Mouse (Mus musculus): Measurements from ENCODE around the gene Pltp.

Pltp gene

GRCm38 (mm10) chr2:164845782-164846181 lies 11.7 kb downstream of the Pltp start:
- DNase-seq = peak; percentile 42

- DNase-seq = no peak
Measured at GRCm38 (mm10) chr2:164835164-164835563, 22.3 kb downstream of the Pltp start.

- DNase-seq = peak; percentile 19
Measured at GRCm38 (mm10) chr2:164834531-164834930, 23.0 kb downstream of the Pltp start.

GRCm38 (mm10) chr2:164833314-164833959 lies 24.1 kb downstream of the Pltp start, which contains the start of gene Neurl2:
Neurl2 (minus strand) TSS chr2:164833456.
- DNase-seq = peak; percentile 98

- DNase-seq = peak; percentile 88
Measured at GRCm38 (mm10) chr2:164832748-164833301, 24.7 kb downstream of the Pltp start, which contains the start of gene Ctsa. Ctsa (plus strand) TSS chr2:164832873.

GRCm38 (mm10) chr2:164832032-164832747 lies 25.3 kb downstream of the Pltp start:
- DNase-seq = no peak

- no peak for DNase-seq
Measured at GRCm38 (mm10) chr2:164831029-164831428, 26.5 kb downstream of the Pltp start.

- no peak for DNase-seq
Measured at GRCm38 (mm10) chr2:164829090-164829489, 28.4 kb downstream of the Pltp start.

GRCm38 (mm10) chr2:164828437-164828836 lies 29.1 kb downstream of the Pltp start, which contains the start of gene Spata25:
Spata25 (minus strand) TSS chr2:164828537.
- no peak for DNase-seq

- no peak for DNase-seq
Measured at GRCm38 (mm10) chr2:164827146-164827850, 30.2 kb downstream of the Pltp start.

- DNase-seq = no peak
Measured at GRCm38 (mm10) chr2:164825521-164825920, 32.0 kb downstream of the Pltp start.

GRCm38 (mm10) chr2:164823969-164824368 lies 33.5 kb downstream of the Pltp start:
- no peak for DNase-seq

- DNase-seq = peak; percentile 38
Measured at GRCm38 (mm10) chr2:164823181-164823585, 34.3 kb downstream of the Pltp start.

- peak; percentile 100 for DNase-seq
Measured at GRCm38 (mm10) chr2:164822636-164823165, 34.8 kb downstream of the Pltp start, which contains the start of gene Zswim1. Zswim1 (plus strand) TSS chr2:164822686.

GRCm38 (mm10) chr2:164821060-164821459 lies 36.5 kb downstream of the Pltp start:
- no peak for DNase-seq

GRCm38 (mm10) chr2:164817703-164818102 lies 39.8 kb downstream of the Pltp start:
- peak; percentile 37 for DNase-seq

- no peak for DNase-seq
Measured at GRCm38 (mm10) chr2:164817206-164817605, 40.3 kb downstream of the Pltp start.

GRCm38 (mm10) chr2:164815821-164816220 lies 41.7 kb downstream of the Pltp start:
- no peak for DNase-seq

- no peak for DNase-seq
Measured at GRCm38 (mm10) chr2:164815348-164815747, 42.2 kb downstream of the Pltp start.

GRCm38 (mm10) chr2:164813557-164813956 lies 44.0 kb downstream of the Pltp start:
- no peak for DNase-seq

- no peak for DNase-seq
Measured at GRCm38 (mm10) chr2:164806614-164807013, 50.9 kb downstream of the Pltp start.

GRCm38 (mm10) chr2:164805332-164805718 lies 52.2 kb downstream of the Pltp start:
- DNase-seq = no peak

All from lung, postnatal 36 days (tissue).